Mouse (Mus musculus): ENCODE results near the gene Clcnka.

DNA sequence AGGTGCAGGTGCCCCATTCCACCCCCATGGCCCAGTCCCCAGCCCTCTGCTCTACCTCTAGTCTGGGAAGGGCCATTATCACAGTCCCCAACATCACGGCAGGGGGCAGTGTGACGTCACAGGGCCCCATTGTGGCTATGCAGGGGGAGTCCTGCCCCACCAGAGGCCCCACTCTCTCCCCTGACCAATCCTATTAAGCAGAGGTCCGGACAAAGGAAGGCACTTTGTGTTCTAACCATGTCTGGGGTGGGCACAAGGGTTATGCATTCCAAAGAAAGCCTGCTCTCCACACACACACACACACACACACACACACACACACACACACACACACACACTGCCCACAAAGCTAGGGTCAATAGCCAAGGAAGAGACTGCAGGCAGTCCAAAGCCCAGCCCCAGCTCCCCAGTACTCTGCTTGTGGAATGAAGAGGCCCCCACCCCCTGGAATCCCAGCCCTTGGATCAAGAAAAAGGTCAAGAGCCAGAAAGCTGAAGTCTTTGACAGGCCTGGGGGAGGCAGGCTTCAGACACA is 63.2 kb downstream of the Clcnka start:
- TF ChIP-seq CTCF (IDR thresholded peaks at IDR 0.05; ENCODE audit: low read depth, low read length) (no peak), POLR2A (IDR thresholded peaks at IDR 0.05; ENCODE audit: insufficient read depth, low read length) (no peak)

Data from ES-Bruce4 (cell line).